ENCODE assay signal across 7 mouse cellular contexts in genomic region chr9:117192565-117193540, GRCm38 (mm10).
DNase-seq lines count a peak whose midpoint lies in the region; ATAC-seq and TF ChIP-seq lines count a peak whose summit lies in the region.

No protein-coding gene starts in this region.

- H3K9me3 ChIP-seq in embryonic facial prominence, embryonic 13.5 days, result no peaks in the 10 kb centered on the region
- no peaks in the 10 kb centered on the region for H3K9me3 ChIP-seq in stomach, postnatal 0 days (ENCODE audit: control insufficient read depth, low read length)

- TF ChIP-seq EP300 in stomach, postnatal 0 days (optimal IDR thresholded peaks at IDR 0.05), result peak; percentile 46

- H3K27ac ChIP-seq in embryonic facial prominence, embryonic 13.5 days, result peak overlapping the region; percentile 97
- H3K27ac ChIP-seq in kidney, adult 2 months (ENCODE audit: insufficient read depth, low read depth, low read length), result 0 out of 2 replicates have a peak overlapping the region, but pooled peaks have one; percentile 14
- peak overlapping the region; percentile 88 for H3K27ac ChIP-seq in stomach, postnatal 0 days (replicated peaks)

- H3K9ac ChIP-seq in embryonic facial prominence, embryonic 13.5 days, result peak overlapping the region; percentile 51; the same call in 1 of the 2 replicates
- H3K9ac ChIP-seq in stomach, postnatal 0 days (ENCODE audit: low read length), result 0 out of 2 replicates have a peak overlapping the region, but pooled peaks have one; percentile 8

- 43% methylated on average over 14 of the region's 14 CpGs for WGBS in embryonic facial prominence, embryonic 13.5 days
- 37% methylated on average over 14 of the region's 14 CpGs for WGBS in kidney, adult 2 months
- WGBS in lung, adult 2 months, result 28% methylated on average over 14 of the region's 14 CpGs
- WGBS in stomach, postnatal 0 days, result 27% methylated on average over 14 of the region's 14 CpGs

- no peak for TF ChIP-seq CTCF in kidney, adult 2 months (conservative IDR thresholded peaks at IDR 0.05; ENCODE audit: insufficient read depth, insufficient read length, low read depth, low read length)
- no peak for TF ChIP-seq CTCF in lung, adult 2 months (IDR thresholded peaks at IDR 0.05; ENCODE audit: insufficient read depth, low read length)
- 0 out of 2 replicates have a peak, but pooled peaks have one; percentile 21 for TF ChIP-seq CTCF in stomach, postnatal 0 days (IDR thresholded peaks at IDR 0.05; ENCODE audit: low read depth)

- H3K4me3 ChIP-seq in embryonic facial prominence, embryonic 13.5 days, result peak overlapping the region; percentile 12; the same call in 1 of the 2 replicates
- no peak overlapping the region for H3K4me3 ChIP-seq in kidney, adult 2 months (ENCODE audit: insufficient read depth, low read depth, low read length)
- no peak overlapping the region for H3K4me3 ChIP-seq in lung, adult 2 months (replicated peaks; ENCODE audit: extremely low read depth, low read depth, low read length)
- no peak overlapping the region for H3K4me3 ChIP-seq in stomach, postnatal 0 days (ENCODE audit: low read depth, low read length)

- H3K27me3 ChIP-seq in embryonic facial prominence, embryonic 13.5 days, result no peaks in the 10 kb centered on the region
- H3K27me3 ChIP-seq in kidney, adult 2 months (replicated peaks; ENCODE audit: control insufficient read depth, insufficient read depth, low read length), result no peaks in the 10 kb centered on the region
- H3K27me3 ChIP-seq in stomach, postnatal 0 days (ENCODE audit: control insufficient read depth, insufficient read depth, low read length), result no peaks in the 10 kb centered on the region

- peak; percentile 88 for ATAC-seq in embryonic facial prominence, embryonic 13.5 days (ENCODE audit: insufficient number of reproducible peaks, insufficient read depth, low FRiP score, low TSS enrichment, low read depth)
- peak; percentile 83 for ATAC-seq in stomach, postnatal 0 days (ENCODE audit: low FRiP score, low TSS enrichment)

- peak; percentile 72 for DNase-seq in adrenal gland, postnatal 14 days
- DNase-seq in heart, adult 9 months (ENCODE audit: low spot score in 2 of 2), result peak; percentile 41 to 71
- DNase-seq in kidney, adult 2 months, result peak; percentile 59
- DNase-seq in lung, adult 2 months, result peak; percentile 48
- peak; percentile 58 for DNase-seq in stomach, postnatal 0 days (ENCODE audit: low spot score)
- no peak for DNase-seq in embryo, embryonic 10 days (ENCODE audit: low spot score)

- H3K36me3 ChIP-seq in embryonic facial prominence, embryonic 13.5 days, result peaks cover 5% of the 10 kb centered on the region
- no peaks in the 10 kb centered on the region for H3K36me3 ChIP-seq in kidney, adult 2 months (ENCODE audit: control insufficient read depth, insufficient read depth, low read length)
- no peaks in the 10 kb centered on the region for H3K36me3 ChIP-seq in stomach, postnatal 0 days (ENCODE audit: control insufficient read depth, insufficient read depth, low read length)

- H3K4me2 ChIP-seq in embryonic facial prominence, embryonic 13.5 days, result peak overlapping the region; percentile 53
- H3K4me2 ChIP-seq in stomach, postnatal 0 days (replicated peaks; ENCODE audit: low read depth), result peak overlapping the region; percentile 2

- H3K4me1 ChIP-seq in embryonic facial prominence, embryonic 13.5 days, result peaks cover 54% of the 10 kb centered on the region
- no peaks in the 10 kb centered on the region for H3K4me1 ChIP-seq in kidney, adult 2 months (ENCODE audit: control insufficient read depth, insufficient read depth, low read length)
- peaks cover 7% of the 10 kb centered on the region for H3K4me1 ChIP-seq in lung, adult 2 months (ENCODE audit: control insufficient read depth, insufficient read depth, low read length)
- no peaks in the 10 kb centered on the region for H3K4me1 ChIP-seq in stomach, postnatal 0 days (replicated peaks; ENCODE audit: control insufficient read depth, insufficient read depth)

- TF ChIP-seq POLR2A in kidney, adult 2 months (IDR thresholded peaks at IDR 0.05; ENCODE audit: low read depth, low read length), result no peak
- TF ChIP-seq POLR2A in lung, adult 2 months (IDR thresholded peaks at IDR 0.05; ENCODE audit: borderline replicate concordance, extremely low read depth, low read depth, low read length), result no peak

Comparison
In these comparisons a context has a peak if more than half of its experiments do, and no peak if none do; other contexts are left out.
1. H3K27ac ChIP-seq: peak in every context shown above with its lines; median percentile 97 in embryonic facial prominence, embryonic 13.5 days; 88 in stomach, postnatal 0 days; 14 in kidney, adult 2 months.